Mouse (Mus musculus) heart, adult 2 months (tissue): ENCODE data around the gene Rab8b. TPM values are rescaled to one million over a fixed set of nuclear protein-coding genes. Genes with fewer than 3 reads are reported as not detected.

Experiments used
- DNase-seq, 2 experiments: peaks; one replicate each; pipeline ENCODE4 v3.0.0; 2021
- H3K27ac ChIP-seq: fragments of 200-600 bp; 2 replicates; pipeline ENCODE4 v1.8.1; 2022
- H3K27me3 ChIP-seq: fragments of 200-500 bp; 2 replicates; pipeline ENCODE4 v1.6.1; 2012; ENCODE audit warnings: mild to moderate bottlenecking, low read length, inconsistent platforms, mixed read lengths; ENCODE audit not compliant: control insufficient read depth, insufficient read depth
- H3K36me3 ChIP-seq: fragments of 200-500 bp; 2 replicates; pipeline ENCODE4 v1.6.1; 2012; ENCODE audit warnings: low read length, inconsistent platforms; ENCODE audit not compliant: control insufficient read depth, insufficient read depth
- H3K4me1 ChIP-seq: fragments of 200-500 bp; 2 replicates; pipeline ENCODE4 v1.6.1; 2011; ENCODE audit warnings: low read length; ENCODE audit not compliant: control insufficient read depth, insufficient read depth
- H3K4me3 ChIP-seq: fragments of 200-600 bp; 2 replicates; pipeline ENCODE4 v1.8.1; 2022
- H3K79me2 ChIP-seq: fragments of 200-500 bp; replicated peaks from 2 replicates; pipeline ENCODE4 v1.6.1; 2012; ENCODE audit warnings: mild to moderate bottlenecking, inconsistent platforms, low read length, moderate library complexity, mixed read lengths; ENCODE audit not compliant: control insufficient read depth, insufficient read depth
- H3K9ac ChIP-seq: fragments of 200-500 bp; 2 replicates; pipeline ENCODE4 v1.6.1; 2012; ENCODE audit warnings: low read depth, mild to moderate bottlenecking, control low read depth, inconsistent platforms, low read length, mixed read lengths
- CTCF ChIP-seq: fragments of 200-600 bp; IDR thresholded peaks from 2 replicates; pipeline ENCODE4 v1.8.1; 2022; ENCODE audit warnings: antibody characterized with exemption, mild to moderate bottlenecking, moderate library complexity
- EP300 ChIP-seq: fragments of 200-500 bp; IDR thresholded peaks from 2 replicates; pipeline ENCODE4 v1.6.1; 2011; ENCODE audit warnings: low read depth, low read length, control low read depth; ENCODE audit not compliant: insufficient read depth
- POLR2A ChIP-seq: fragments of 200-500 bp; IDR thresholded peaks from 2 replicates; pipeline ENCODE4 v1.6.1; 2011; ENCODE audit warnings: mild to moderate bottlenecking, low read depth, low read length, control low read depth; ENCODE audit not compliant: insufficient read depth
- WGBS: fragments of 180-500 bp; shearing (Covaris S2); methylation state at CpG from one replicate; pipeline ENCODE4 v1.1.7; 2018; 5-methylcytosine and 5-hydroxymethylcytosine counted together
- intact Hi-C: fragments of 180-260 bp; cut with DNase I; formaldehyde crosslinking; loops from one replicate; pipeline ENCODE4 v1.15.1; 2025
- polyA plus RNA-seq: library from polyadenylated mRNA; depleted of rRNA; stranded (reverse); fragments of >200 nt; gene quantifications from 2 replicates; pipeline ENCODE4 v1.2.3, GENCODE M21; 2012
- total RNA-seq, 2 experiments: library from RNA; stranded (reverse); gene quantifications; 2 replicates each; pipeline ENCODE4 v1.2.3; 2021

The Rab8b gene
- total and polyA plus RNA-seq, 3 experiments, result 5.5 to 9.8 (median 8.5) TPM

GRCm38 (mm10) chr9:66920488-66921279, 1.2 kb upstream of the Rab8b start:
- peaks cover 16% of the 10 kb centered on the region for H3K36me3 ChIP-seq
- H3K79me2 ChIP-seq, result no peaks in the 10 kb centered on the region; the same call in 1 of the 2 replicates
- H3K9ac ChIP-seq, result no peak overlapping the region
- H3K27ac ChIP-seq, result no peak overlapping the region
- H3K4me1 ChIP-seq, result peaks cover 12% of the 10 kb centered on the region
- TF ChIP-seq EP300 (no peak), CTCF (0 out of 2 replicates have a peak, but pooled peaks have one; percentile 8)
- 27% methylated on average over 6 of the region's 6 CpGs for WGBS
- intact Hi-C loops, result no loop called here
- H3K27me3 ChIP-seq, result 0 out of 2 replicates have a peak, but pooled peaks cover 1% of the 10 kb centered on the region
- H3K4me3 ChIP-seq, result no peak overlapping the region
- no peak for DNase-seq

GRCm38 (mm10) chr9:66919981-66920380, 494 bp upstream of the Rab8b start:
- DNase-seq, result peak in 1 of 2 experiments; percentile 45
- Histone ChIP-seq H3K9ac (peak overlapping the region; percentile 53; the same call in 1 of the 2 replicates), H3K79me2 (no peaks in the 10 kb centered on the region; the same call in 1 of the 2 replicates), H3K27ac (peak overlapping the region; percentile 61), H3K36me3 (peaks cover 19% of the 10 kb centered on the region), H3K27me3 (0 out of 2 replicates have a peak, but pooled peaks cover 1% of the 10 kb centered on the region), H3K4me1 (peaks cover 14% of the 10 kb centered on the region), H3K4me3 (peak overlapping the region; percentile 78)
- intact Hi-C loops, result loop anchor here (2.0 to 5.0 kb wide), 3 partner anchors 25 to 85 kb away; partner anchors contain the start of gene Aph1c
- under 1% methylated on average over 14 of the region's 14 CpGs for WGBS
- TF ChIP-seq POLR2A (no peak), EP300 (no peak), CTCF (no peak)

GRCm38 (mm10) chr9:66918672-66919330, 686 bp downstream of the Rab8b start:
- Histone ChIP-seq H3K79me2 (peaks cover 1% of the 10 kb centered on the region; the same call in 1 of the 2 replicates), H3K36me3 (peaks cover 24% of the 10 kb centered on the region), H3K27ac (peak overlapping the region; percentile 81), H3K4me3 (peak overlapping the region; percentile 78), H3K4me1 (peaks cover 17% of the 10 kb centered on the region), H3K27me3 (0 out of 2 replicates have a peak, but pooled peaks cover 1% of the 10 kb centered on the region), H3K9ac (peak overlapping the region; percentile 89)
- DNase-seq, result peak; percentile 40 to 43
- intact Hi-C loops, result loop anchor here (2.0 to 5.0 kb wide), 3 partner anchors 26 to 84 kb away; partner anchors contain the start of gene Aph1c
- TF ChIP-seq POLR2A (0 out of 2 replicates have a peak, but pooled peaks have one; percentile 13), EP300 (no peak), CTCF (no peak)
- 2% methylated on average over 27 of the region's 27 CpGs for WGBS

- Histone ChIP-seq H3K27ac (no peak overlapping the region; the same call in 1 of the 2 replicates), H3K4me1 (peaks cover 19% of the 10 kb centered on the region), H3K36me3 (peaks cover 24% of the 10 kb centered on the region), H3K4me3 (no peak overlapping the region), H3K9ac (no peak overlapping the region), H3K27me3 (0 out of 2 replicates have a peak, but pooled peaks cover 1% of the 10 kb centered on the region), H3K79me2 (peaks cover 3% of the 10 kb centered on the region; the same call in 1 of the 2 replicates)
- 67% methylated on average over 1 of the region's 1 CpGs for WGBS
- TF ChIP-seq CTCF, result no peak
- no peak for TF ChIP-seq EP300
- no peak for TF ChIP-seq POLR2A
- intact Hi-C loops, result loop anchor here (2.0 to 5.0 kb wide), 3 partner anchors 27 to 83 kb away; partner anchors contain the start of gene Aph1c
- no peak for DNase-seq
These were observed 1.6 kb downstream of the Rab8b start for GRCm38 (mm10) chr9:66917892-66918255.

GRCm38 (mm10) chr9:66917216-66917891, 2.1 kb downstream of the Rab8b start:
- no peak overlapping the region for H3K9ac ChIP-seq
- no peak for DNase-seq
- H3K4me1 ChIP-seq, result peaks cover 19% of the 10 kb centered on the region
- WGBS, result 69% methylated on average over 8 of the region's 8 CpGs
- H3K4me3 ChIP-seq, result no peak overlapping the region
- 0 out of 2 replicates have a peak, but pooled peaks cover 1% of the 10 kb centered on the region for H3K27me3 ChIP-seq
- TF ChIP-seq EP300 (no peak), POLR2A (no peak)
- peaks cover 24% of the 10 kb centered on the region for H3K36me3 ChIP-seq
- intact Hi-C loops, result loop anchor here (5.0 kb wide), 1 partner anchor 40 kb away; no protein-coding TSS in a partner anchor
- no peak overlapping the region for H3K27ac ChIP-seq
- H3K79me2 ChIP-seq, result peaks cover 3% of the 10 kb centered on the region; the same call in 1 of the 2 replicates
